Mouse (Mus musculus) cortical plate, adult 2 months (tissue): ENCODE results near the gene Zfp91. TPM values are rescaled to one million over a fixed set of nuclear protein-coding genes. Genes with fewer than 3 reads are reported as not detected.
A peak's percentile ranks its signal among the peaks of the same experiment; 100 is the strongest.

Experiments used
- H3K27ac ChIP-seq: fragments of 200-500 bp; 2 replicates; pipeline ENCODE4 v1.5.1; 2012; ENCODE audit warnings: low read length, control low read depth, inconsistent platforms; ENCODE audit not compliant: insufficient read depth
- H3K4me1 ChIP-seq: fragments of 200-500 bp; 2 replicates; pipeline ENCODE4 v1.6.1; 2011; ENCODE audit warnings: low read length; ENCODE audit not compliant: control insufficient read depth, insufficient read depth
- H3K4me3 ChIP-seq: fragments of 200-500 bp; 2 replicates; pipeline ENCODE4 v1.5.1; 2011; ENCODE audit warnings: mild to moderate bottlenecking, low read length, control low read depth; ENCODE audit not compliant: insufficient read depth
- CTCF ChIP-seq: fragments of 200-500 bp; IDR thresholded peaks from 2 replicates; pipeline ENCODE4 v1.5.1; 2011; ENCODE audit warnings: mild to moderate bottlenecking, control low read depth, low read length; ENCODE audit not compliant: insufficient read depth; ENCODE audit errors: extremely low read depth
- POLR2A ChIP-seq: fragments of 200-500 bp; IDR thresholded peaks from 2 replicates; pipeline ENCODE4 v1.6.1; 2011; ENCODE audit warnings: mild to moderate bottlenecking, low read length, control low read depth; ENCODE audit not compliant: insufficient read depth; ENCODE audit errors: extremely low read depth
- polyA plus RNA-seq: library from polyadenylated mRNA; depleted of rRNA; stranded (reverse); fragments of >200 nt; gene quantifications from 2 replicates; pipeline ENCODE4 v1.2.3, GENCODE M21; 2012

Gene Zfp91
- polyA plus RNA-seq, 1 experiment: 51.3 TPM

DNA sequence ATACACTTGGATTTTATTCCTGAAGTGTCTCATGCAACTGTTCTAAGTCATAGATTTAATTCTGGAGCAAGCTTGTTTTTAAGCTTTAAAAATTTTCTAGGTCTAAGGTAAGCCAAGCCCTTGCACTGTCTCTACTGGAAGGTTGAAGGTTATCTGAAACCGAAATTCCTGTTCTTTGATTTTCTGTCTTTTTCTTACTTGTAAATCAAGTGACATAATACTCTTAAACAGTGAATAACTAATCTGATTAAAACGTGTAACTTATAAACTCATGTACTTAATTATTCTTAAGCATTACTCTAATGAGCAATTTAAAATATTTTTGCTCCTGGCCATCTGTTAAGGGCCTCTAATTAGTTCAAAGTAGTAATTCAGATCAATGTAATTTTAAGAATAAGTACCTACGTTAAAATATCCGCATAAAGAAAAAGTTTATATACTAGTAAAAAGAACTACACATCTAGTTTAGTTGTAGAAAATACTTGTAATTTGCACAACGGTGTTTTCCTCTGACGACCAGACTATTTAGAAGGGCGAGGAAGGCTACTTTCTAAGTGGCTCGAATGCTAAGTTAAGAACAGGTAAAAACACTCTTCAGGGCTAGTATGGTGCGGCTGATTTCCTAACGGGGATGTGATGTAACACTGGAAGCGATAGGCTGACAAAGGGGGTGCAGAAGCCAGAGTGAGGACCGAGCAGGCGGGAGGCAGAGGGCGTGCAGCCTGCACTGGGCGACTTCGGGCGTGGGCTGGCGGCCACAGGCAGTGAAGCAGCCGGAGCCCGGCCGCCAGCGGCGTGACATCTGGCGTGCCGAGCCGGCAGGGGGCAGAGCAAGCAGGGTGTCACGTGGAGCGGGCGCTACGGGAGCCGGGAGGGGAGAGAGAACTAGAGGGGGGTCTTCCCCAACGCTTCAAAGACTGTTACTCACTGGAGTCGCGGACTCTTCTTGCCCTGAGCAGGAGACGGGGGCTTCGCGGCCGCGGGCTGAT, 1.6 kb downstream of the Zfp91 start:
- peak overlapping the region; percentile 100 for H3K27ac ChIP-seq
- H3K4me1 ChIP-seq: no peaks in the 10 kb centered on the region; the same call in 1 of the 2 replicates
- TF ChIP-seq CTCF: peak; percentile 27; the same call in 1 of the 2 replicates
- peak; percentile 50; the same call in 1 of the 2 replicates for TF ChIP-seq POLR2A
- H3K4me3 ChIP-seq: peak overlapping the region; percentile 87

DNA sequence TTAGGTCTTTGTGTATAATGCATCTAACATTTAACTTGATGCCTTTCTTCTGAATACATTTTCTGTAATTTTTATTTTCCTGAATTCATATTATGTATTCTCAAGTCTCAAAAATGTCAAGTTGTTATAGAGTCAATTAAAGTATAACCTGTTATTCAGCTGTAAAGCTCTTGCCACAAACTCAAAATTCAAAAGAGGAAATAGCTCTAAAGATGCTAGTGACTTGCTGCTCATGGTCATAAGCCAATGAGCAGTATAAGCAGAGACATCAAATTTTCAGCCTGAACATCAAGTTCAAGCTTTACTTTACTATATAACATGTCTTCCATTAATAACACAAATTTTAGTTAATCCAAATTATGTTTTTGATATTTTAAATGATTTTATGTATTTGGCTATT, 3.6 kb downstream of the Zfp91 start:
- H3K4me3 ChIP-seq: no peak overlapping the region
- TF ChIP-seq CTCF: no peak
- TF ChIP-seq POLR2A: no peak
- no peak overlapping the region for H3K27ac ChIP-seq
- peaks cover 2% of the 10 kb centered on the region; the same call in 1 of the 2 replicates for H3K4me1 ChIP-seq

DNA sequence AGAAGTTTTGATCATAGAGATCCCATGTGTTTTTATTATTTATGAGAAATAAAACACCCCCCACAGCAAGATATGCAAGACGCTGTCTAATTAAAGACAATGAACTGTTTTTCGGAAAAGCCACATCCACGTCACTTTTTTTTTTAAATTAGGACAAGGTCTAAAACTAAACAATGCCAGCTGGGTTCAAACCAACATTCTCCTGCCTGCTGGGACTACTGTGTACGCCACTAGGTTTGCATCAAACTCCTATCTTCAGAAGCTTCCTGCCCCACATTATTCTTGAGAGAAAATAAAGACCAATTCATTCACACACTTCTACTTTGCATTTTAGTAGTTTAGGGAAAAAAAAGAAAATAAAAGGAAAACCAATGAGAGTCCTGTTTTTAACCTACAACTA, 8.2 kb downstream of the Zfp91 start:
- Histone ChIP-seq H3K4me3 (no peak overlapping the region), H3K4me1 (peaks cover 2% of the 10 kb centered on the region; the same call in 1 of the 2 replicates), H3K27ac (no peak overlapping the region)
- TF ChIP-seq POLR2A (no peak), CTCF (no peak)

DNA sequence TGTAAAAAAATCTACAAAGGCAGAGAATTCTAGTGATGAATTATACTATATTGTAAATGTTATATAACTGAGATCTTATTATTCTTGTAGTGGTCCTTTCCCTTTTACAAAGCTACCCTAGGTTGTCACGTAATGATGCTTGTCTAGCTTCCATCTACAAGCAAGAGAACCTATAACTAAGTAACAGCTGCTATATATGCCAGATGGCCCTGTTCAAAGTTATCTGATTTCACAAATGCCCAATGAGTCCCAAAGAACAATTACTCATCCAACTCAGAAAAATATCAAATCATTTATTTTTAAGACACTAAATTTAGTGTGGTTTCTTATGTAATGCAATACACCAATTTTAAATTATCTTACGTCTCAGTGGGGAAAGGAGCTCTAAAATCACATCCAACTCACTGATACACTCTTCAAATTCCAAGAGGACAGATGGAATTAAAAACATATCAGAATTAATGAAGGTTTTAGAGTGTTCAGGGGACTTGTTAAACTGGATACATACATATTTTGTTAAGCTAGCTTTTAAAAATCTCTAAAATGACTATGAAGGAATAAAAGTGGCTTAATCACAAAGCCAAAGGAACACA, 9.0 kb downstream of the Zfp91 start:
- TF ChIP-seq POLR2A: no peak
- no peak for TF ChIP-seq CTCF
- no peak overlapping the region for H3K27ac ChIP-seq
- peaks cover 2% of the 10 kb centered on the region; the same call in 1 of the 2 replicates for H3K4me1 ChIP-seq
- no peak overlapping the region for H3K4me3 ChIP-seq

DNA sequence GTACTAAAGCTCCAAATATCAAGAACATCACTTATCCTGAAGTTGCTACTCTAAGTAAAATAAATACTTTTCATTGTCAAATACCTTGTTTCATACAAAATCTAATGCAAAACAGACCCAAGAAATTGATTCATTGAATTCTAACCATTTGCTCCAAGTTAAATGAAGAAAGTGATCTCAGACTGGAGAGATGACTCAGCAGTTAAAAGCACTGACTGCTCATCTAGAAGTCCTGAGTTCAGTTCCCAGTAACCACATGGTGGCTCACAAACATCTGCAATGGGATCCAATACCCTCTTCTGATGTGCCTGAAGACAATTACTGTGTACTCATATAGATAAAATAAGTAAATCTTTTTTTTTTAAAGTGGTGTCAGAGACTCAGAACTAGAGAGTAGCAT, 15.5 kb downstream of the Zfp91 start:
- no peaks in the 10 kb centered on the region for H3K4me1 ChIP-seq
- H3K27ac ChIP-seq: no peak overlapping the region
- TF ChIP-seq POLR2A: no peak
- no peak for TF ChIP-seq CTCF
- no peak overlapping the region for H3K4me3 ChIP-seq

DNA sequence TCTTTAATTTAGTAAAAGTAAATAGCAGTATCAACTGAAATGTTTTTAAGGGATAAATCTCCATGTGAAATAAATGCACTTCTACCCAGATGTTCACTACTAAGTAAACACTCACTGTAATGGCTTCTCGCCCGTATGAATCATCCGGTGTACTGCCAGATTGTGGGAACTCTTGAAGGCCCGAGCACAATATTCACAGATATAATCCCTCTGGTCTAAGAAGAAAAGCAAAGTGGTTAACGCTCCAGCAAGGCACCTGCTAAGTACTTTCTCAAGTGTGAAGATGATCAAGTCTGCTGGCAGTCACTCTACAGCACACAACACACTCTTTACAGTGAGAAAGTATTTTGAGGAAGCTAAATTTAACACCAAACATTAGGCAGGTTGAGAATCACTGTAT, 25.0 kb downstream of the Zfp91 start:
- Histone ChIP-seq H3K4me3 (no peak overlapping the region), H3K4me1 (no peaks in the 10 kb centered on the region), H3K27ac (no peak overlapping the region)
- no peak for TF ChIP-seq CTCF
- no peak for TF ChIP-seq POLR2A

DNA sequence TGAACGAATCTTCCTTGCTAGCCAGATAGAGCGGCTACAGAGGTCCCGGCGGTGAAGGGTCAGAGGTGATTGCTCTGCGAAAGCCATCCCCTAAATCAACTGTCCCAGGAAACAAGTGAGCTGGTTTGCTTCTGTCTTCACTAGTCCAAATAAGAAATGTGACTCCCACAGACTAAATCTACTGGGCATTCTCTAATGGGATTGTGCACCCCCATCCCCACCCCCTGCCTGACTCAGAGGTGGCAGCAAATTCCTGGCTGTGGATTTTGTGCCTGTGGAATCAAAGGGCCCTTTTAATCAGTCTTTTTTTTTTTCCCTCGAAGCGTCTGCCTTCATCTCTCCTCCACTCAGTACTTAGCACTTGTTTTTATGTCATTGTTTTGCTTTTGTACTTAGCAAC, 30.6 kb downstream of the Zfp91 start, which contains the start of gene Cntf:
Cntf (minus strand) TSS at position 325 of the 400 bp plus-strand sequence.
- no peaks in the 10 kb centered on the region for H3K4me1 ChIP-seq
- H3K4me3 ChIP-seq: no peak within 1 kb of the TSS
- TF ChIP-seq POLR2A (no peak), CTCF (no peak)
- no peak within 1 kb of the TSS for H3K27ac ChIP-seq

DNA sequence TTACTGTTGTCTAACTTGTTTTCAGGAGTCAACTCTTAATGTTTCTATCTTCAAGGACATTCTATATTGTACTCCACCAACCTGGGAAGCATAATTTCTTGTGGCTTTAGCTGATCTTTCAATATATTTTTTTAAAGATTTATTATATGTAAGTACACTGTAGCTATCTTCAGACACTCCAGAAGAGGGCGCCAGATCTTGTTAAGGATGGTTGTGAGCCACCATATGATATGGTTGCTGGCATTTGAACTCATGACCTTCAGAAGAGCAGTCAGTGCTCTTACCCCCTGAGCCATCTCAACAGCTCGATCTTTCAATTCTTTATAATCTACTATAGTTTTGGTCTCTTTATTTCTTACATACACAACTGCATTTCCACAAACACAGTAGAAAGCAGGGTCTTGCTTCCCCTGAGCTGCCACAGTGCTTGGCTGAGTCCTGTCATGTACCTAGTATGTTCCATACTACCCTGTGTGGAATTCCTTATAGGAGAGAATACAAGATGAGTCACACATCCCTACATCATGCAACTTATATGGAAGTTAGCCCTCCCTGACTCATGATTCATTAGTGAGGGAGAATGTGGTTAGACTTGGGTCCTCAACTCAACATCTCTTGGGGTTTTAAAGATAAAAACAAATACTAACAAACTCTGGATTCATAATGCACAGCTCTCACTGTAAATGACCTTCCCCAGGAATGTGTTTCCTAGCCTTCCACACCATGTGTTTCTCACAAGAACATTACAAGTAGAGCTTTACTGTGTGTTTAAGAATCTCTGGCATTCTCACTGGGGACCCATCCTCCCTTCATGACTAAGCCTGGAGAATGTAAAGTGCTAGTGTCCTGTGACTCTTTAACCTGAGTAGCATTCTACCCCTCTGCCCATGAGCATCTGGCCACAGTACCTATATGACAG, 33.5 kb downstream of the Zfp91 start:
- TF ChIP-seq POLR2A (no peak), CTCF (no peak)
- Histone ChIP-seq H3K4me3 (no peak overlapping the region), H3K27ac (no peak overlapping the region), H3K4me1 (no peaks in the 10 kb centered on the region)

DNA sequence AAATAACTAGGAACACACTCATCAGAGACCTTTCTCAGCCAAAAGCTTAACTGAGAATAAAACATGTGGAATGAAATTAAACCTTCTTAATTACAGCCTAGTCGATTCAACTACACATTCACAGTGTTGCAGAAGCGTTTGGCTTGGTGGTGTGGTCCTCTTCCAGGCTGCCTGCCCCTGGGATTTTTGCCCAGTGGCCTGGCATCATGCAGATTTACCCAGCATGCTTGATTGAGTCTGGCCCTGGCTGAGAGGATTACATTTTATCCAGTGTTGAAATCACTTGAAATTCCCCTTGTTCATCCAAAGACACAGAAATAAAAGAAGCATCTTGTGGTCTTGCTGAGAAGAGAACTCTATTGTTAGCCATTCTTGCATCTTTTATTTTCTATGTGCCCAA, 36.3 kb downstream of the Zfp91 start:
- Histone ChIP-seq H3K4me3 (no peak overlapping the region), H3K4me1 (no peaks in the 10 kb centered on the region), H3K27ac (no peak overlapping the region)
- TF ChIP-seq CTCF (no peak), POLR2A (no peak)
